Mouse (Mus musculus) midbrain, embryonic 12.5 days (tissue): ENCODE measurements around the gene Got2. TPM values are rescaled to one million over a fixed set of nuclear protein-coding genes. Genes with fewer than 3 reads are reported as not detected.

Experiments used
- polyA plus RNA-seq: library from polyadenylated mRNA; unstranded; fragments of >200 nt; fragmentation: Nextera tagmentation; extraction: Ambion mirVana; gene quantifications from 2 replicates; pipeline ENCODE4 v1.2.1, GENCODE M21; 2016

Got2 gene
- polyA plus RNA-seq, 1 experiment from 2014 or later = 194 TPM

Other genes with a start within 250 kb of the Got2 start
- 75.2 and 77.7 TPM in 2 replicates for gene Ndrg4, start 211.6 kb downstream of the Got2 start, polyA plus RNA-seq
- gene Setd6, start 172.7 kb downstream of the Got2 start, polyA plus RNA-seq = 21.0 and 26.3 TPM in 2 replicates
- gene Cnot1, start 81.1 kb downstream of the Got2 start, polyA plus RNA-seq = 88.1 and 94.3 TPM in 2 replicates
- gene Sap18b, start 63.2 kb downstream of the Got2 start, polyA plus RNA-seq = 330 TPM in 2 replicates
- gene Slc38a7, start 35.0 kb downstream of the Got2 start, polyA plus RNA-seq = 19.7 and 19.9 TPM in 2 replicates